Mouse (Mus musculus) stomach, embryonic 15.5 days (tissue): ENCODE measurements around the gene Zdhhc5. TPM values are rescaled to one million over a fixed set of nuclear protein-coding genes. Genes with fewer than 3 reads are reported as not detected.
A peak's percentile ranks its signal among the peaks of the same experiment; 100 is the strongest.

Experiments used
- ATAC-seq: fragments of 200-750 bp; cut with Nextera tagmentation; 2 replicates; pipeline ENCODE4 v1.8.0; 2017; ENCODE audit warnings: low read depth, moderate number of reproducible peaks, moderate TSS enrichment; ENCODE audit not compliant: insufficient read depth, low FRiP score
- H3K27ac ChIP-seq: fragments of 300-500 bp; sonication (generic); 2 replicates; pipeline ENCODE4 v1.5.1; 2015; ENCODE audit warnings: mild to moderate bottlenecking, inconsistent platforms
- H3K27me3 ChIP-seq: fragments of 300-500 bp; sonication (generic); replicated peaks from 2 replicates; pipeline ENCODE4 v1.6.1; 2015; ENCODE audit warnings: inconsistent platforms
- H3K36me3 ChIP-seq: fragments of 300-500 bp; sonication (generic); 2 replicates; pipeline ENCODE4 v1.6.1; 2015; ENCODE audit warnings: inconsistent platforms
- H3K4me1 ChIP-seq: fragments of 300-500 bp; sonication (generic); 2 replicates; pipeline ENCODE4 v1.6.1; 2015; ENCODE audit warnings: inconsistent platforms
- H3K4me2 ChIP-seq: fragments of 300-500 bp; sonication (generic); 2 replicates; pipeline ENCODE4 v1.6.1; 2015; ENCODE audit warnings: mild to moderate bottlenecking, inconsistent platforms
- H3K4me3 ChIP-seq: fragments of 300-500 bp; sonication (generic); replicated peaks from 2 replicates; pipeline ENCODE4 v1.5.1; 2015; ENCODE audit warnings: inconsistent platforms
- H3K9ac ChIP-seq: fragments of 300-500 bp; sonication (generic); 2 replicates; pipeline ENCODE4 v1.6.1; 2015; ENCODE audit warnings: inconsistent platforms
- H3K9me3 ChIP-seq: fragments of 300-500 bp; sonication (generic); 2 replicates; pipeline ENCODE4 v1.6.1; 2016; ENCODE audit warnings: inconsistent platforms
- WGBS: fragments of 180-500 bp; shearing (Covaris S2); methylation state at CpG from one replicate; pipeline ENCODE4 v1.1.7; 2015; 5-methylcytosine and 5-hydroxymethylcytosine counted together
- polyA plus RNA-seq: library from polyadenylated mRNA; unstranded; fragments of >200 nt; fragmentation: Nextera tagmentation; extraction: Ambion mirVana; gene quantifications from 2 replicates; pipeline ENCODE4 v1.2.1, GENCODE M21; 2015

Gene Zdhhc5
- polyA plus RNA-seq: 27.8 and 28.5 TPM in 2 replicates

DNA sequence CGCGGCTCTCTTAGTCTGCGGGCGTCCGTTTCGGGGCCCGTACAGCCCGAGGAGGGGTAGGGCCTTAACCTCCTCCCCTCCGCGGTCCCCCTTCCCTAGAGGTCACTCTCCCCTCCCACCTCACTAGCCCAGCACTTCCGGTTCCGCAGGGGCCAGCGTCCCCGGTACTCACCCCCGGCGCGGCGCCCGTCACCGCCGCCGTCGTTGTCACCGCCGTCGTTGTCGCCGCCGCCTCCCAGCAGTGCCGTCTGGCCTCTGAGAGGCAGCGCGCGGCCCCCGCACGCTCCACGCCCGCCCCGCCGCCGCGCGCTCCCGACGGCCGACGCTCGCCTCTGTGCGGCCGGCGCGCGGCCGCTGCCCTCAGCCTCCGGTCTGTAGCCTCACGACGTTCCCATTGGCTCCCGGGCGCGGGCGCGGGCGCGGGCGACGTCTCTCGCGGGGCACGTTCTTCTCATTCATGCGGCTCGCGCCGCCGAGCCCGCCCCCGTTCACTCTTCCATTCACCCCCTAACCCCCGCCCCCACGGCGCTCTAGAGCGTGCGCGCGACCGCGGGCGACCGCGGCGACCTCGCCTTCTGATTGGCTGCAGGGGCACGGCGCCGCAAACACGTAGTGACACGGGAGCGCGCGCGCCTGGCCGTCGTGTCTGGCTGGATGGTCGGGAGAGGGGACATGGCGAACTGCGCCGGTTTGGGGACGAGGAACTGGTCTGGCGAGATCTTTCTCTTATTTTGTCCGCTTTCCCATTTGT lies at the start of gene Zdhhc5:
Gene Zdhhc5, minus strand, starts transcription at position 370 of the 751 bp plus-strand sequence.
- Histone ChIP-seq H3K27ac (peak within 1 kb of the TSS; percentile 98), H3K27me3 (no peaks in the 10 kb centered on the region), H3K36me3 (peaks cover 9% of the 10 kb centered on the region), H3K9ac (peak within 1 kb of the TSS; percentile 95), H3K4me3 (peak within 1 kb of the TSS; percentile 96), H3K4me2 (peak within 1 kb of the TSS; percentile 64), H3K9me3 (no peaks in the 10 kb centered on the region), H3K4me1 (peaks cover 6% of the 10 kb centered on the region; the same call in 1 of the 2 replicates)
- ATAC-seq: peak; percentile 94
- under 1% methylated on average over 106 of the region's 107 CpGs for WGBS

DNA sequence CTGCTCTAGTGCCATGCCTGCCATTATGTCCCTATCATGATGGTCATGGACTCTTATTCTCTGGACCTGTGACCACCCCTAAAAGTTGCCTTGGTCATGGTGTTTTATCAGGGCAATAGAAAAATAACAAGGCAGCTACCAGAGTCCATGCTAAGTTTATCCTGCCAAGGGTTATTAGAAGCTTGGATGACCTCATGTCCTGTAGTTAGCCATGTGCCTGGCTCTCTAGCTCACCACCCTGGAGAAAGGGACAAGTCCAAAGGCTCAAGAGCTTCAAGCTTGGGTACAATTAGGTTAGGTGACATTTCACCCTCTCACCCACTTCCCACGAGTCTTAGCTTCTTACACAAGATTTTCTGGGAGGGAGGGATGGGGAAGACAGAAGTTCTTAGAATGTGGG lies 47.8 kb upstream of the Zdhhc5 start:
- Histone ChIP-seq H3K9ac (no peak overlapping the region), H3K36me3 (0 out of 2 replicates have a peak, but pooled peaks cover 2% of the 10 kb centered on the region), H3K4me2 (no peak overlapping the region), H3K27ac (no peak overlapping the region), H3K9me3 (no peaks in the 10 kb centered on the region), H3K27me3 (no peaks in the 10 kb centered on the region), H3K4me3 (no peak overlapping the region), H3K4me1 (no peaks in the 10 kb centered on the region)
- 45% methylated on average over 1 of the region's 1 CpGs for WGBS
- ATAC-seq: no peak

GRCm38 (mm10) chr2:84762295-84762694 lies 47.3 kb upstream of the Zdhhc5 start:
- H3K4me1 ChIP-seq: no peaks in the 10 kb centered on the region
- no peaks in the 10 kb centered on the region for H3K9me3 ChIP-seq
- H3K27ac ChIP-seq: no peak overlapping the region
- WGBS: 53% methylated on average over 4 of the region's 4 CpGs
- H3K4me3 ChIP-seq: no peak overlapping the region
- H3K4me2 ChIP-seq: no peak overlapping the region
- H3K36me3 ChIP-seq: 0 out of 2 replicates have a peak, but pooled peaks cover 2% of the 10 kb centered on the region
- H3K9ac ChIP-seq: no peak overlapping the region
- no peak for ATAC-seq
- no peaks in the 10 kb centered on the region for H3K27me3 ChIP-seq

DNA sequence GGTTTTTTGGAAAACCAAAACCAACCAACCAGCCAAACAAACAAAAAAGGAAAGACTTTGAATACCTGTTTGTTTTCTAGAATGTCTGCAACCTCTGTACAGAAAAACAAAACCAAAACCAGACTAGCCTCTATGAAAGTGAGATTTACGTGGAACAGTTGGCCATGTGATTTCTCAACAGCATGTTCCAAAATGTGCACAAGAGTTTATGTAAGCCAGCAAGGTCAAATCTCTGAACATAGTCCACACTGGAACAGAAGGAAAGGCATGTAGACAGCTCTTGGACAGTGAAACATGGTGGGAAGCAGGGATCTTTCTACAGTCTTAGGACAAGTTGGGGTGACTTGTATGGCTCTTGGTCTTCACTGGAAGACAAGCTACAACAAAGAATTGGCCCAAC lies 46.9 kb upstream of the Zdhhc5 start:
- no peak for ATAC-seq
- Histone ChIP-seq H3K27ac (no peak overlapping the region), H3K4me1 (no peaks in the 10 kb centered on the region), H3K36me3 (0 out of 2 replicates have a peak, but pooled peaks cover 2% of the 10 kb centered on the region), H3K9ac (no peak overlapping the region), H3K4me3 (no peak overlapping the region), H3K27me3 (no peaks in the 10 kb centered on the region), H3K4me2 (no peak overlapping the region), H3K9me3 (no peaks in the 10 kb centered on the region)
- WGBS: 84% methylated on average over 1 of the region's 1 CpGs

DNA sequence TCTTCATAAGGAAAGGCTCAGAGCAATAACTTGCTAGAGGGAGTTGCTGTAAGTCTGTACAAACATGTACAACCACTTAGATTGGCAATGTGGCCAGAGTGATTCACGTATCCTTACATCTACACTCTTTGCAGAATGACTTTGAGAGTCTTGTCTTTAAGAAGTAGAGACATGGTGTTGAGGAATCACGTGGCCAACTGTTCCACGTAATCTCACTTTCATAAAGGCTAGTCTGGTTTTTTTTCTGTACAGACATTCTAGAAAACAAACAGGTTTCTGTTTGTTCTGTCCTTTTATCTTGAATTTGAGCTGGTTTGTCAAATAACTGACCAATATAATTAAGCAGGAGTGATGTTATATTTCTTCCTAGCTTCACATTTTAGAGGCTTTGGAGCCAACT lies 46.3 kb upstream of the Zdhhc5 start:
- Histone ChIP-seq H3K27ac (no peak overlapping the region), H3K4me1 (no peaks in the 10 kb centered on the region), H3K36me3 (no peaks in the 10 kb centered on the region), H3K4me3 (no peak overlapping the region), H3K9ac (no peak overlapping the region), H3K27me3 (no peaks in the 10 kb centered on the region), H3K9me3 (no peaks in the 10 kb centered on the region), H3K4me2 (no peak overlapping the region)
- WGBS: 71% methylated on average over 3 of the region's 3 CpGs
- ATAC-seq: no peak

DNA sequence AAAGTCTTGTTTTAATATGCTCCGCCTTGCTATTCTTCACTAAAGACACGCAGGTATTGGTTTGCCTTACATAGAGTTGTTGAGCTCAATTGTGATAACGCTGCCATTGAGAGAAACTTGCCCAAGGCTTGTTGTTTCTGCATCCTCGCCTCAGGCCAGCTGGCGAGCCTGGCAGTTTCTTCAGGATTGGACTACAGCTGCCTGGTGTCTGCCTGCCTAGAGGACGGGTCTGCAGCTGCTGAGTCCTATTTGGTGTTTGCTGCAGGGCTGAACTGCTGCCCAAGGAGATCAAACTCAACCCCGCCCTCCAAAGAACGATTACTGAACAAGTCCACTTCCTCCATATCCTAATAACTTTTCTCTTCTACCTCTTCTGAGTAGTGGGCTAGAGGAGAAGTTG lies 45.8 kb upstream of the Zdhhc5 start:
- Histone ChIP-seq H3K27me3 (no peaks in the 10 kb centered on the region), H3K4me3 (no peak overlapping the region), H3K9ac (no peak overlapping the region), H3K4me1 (no peaks in the 10 kb centered on the region), H3K27ac (no peak overlapping the region), H3K9me3 (no peaks in the 10 kb centered on the region), H3K4me2 (no peak overlapping the region), H3K36me3 (no peaks in the 10 kb centered on the region)
- WGBS: 64% methylated on average over 8 of the region's 8 CpGs
- ATAC-seq: no peak

DNA sequence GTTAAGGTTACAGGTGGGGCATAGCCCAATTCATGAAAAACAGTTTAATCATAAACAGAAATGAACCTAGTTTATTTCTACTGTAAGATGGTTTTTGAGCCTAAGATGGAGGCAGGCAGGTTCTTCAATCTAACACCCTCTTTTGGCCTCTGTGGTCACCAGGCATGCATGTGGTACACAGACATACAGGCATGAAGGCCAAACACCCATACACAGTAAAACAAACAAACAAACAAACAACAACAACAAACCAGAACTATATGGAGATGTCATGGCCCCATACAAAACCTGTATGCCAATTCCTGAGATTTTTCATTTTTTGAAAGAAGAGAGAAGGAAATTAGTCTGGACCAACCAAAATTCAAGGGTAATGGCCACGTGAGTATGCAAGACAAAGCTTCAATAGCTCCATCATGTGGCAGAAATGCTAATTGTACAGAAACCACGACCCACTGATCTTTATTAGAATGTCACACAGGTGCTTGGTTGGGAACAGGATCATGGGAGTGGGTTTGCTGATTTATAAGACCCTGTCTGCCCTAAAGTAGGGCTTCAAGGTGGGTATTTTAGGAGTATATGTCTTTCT lies 43.7 kb upstream of the Zdhhc5 start:
- ATAC-seq: peak; percentile 53; the same call in 1 of the 2 replicates
- Histone ChIP-seq H3K27ac (no peak overlapping the region), H3K36me3 (no peaks in the 10 kb centered on the region), H3K4me1 (no peaks in the 10 kb centered on the region), H3K27me3 (no peaks in the 10 kb centered on the region), H3K9ac (no peak overlapping the region), H3K9me3 (no peaks in the 10 kb centered on the region), H3K4me2 (no peak overlapping the region), H3K4me3 (no peak overlapping the region)
- 1% methylated on average over 2 of the region's 2 CpGs for WGBS

GRCm38 (mm10) chr2:84757026-84757682 lies 42.2 kb upstream of the Zdhhc5 start:
- H3K9me3 ChIP-seq: no peaks in the 10 kb centered on the region
- no peak overlapping the region for H3K27ac ChIP-seq
- WGBS: 54% methylated on average over 7 of the region's 7 CpGs
- no peak overlapping the region for H3K4me3 ChIP-seq
- H3K36me3 ChIP-seq: no peaks in the 10 kb centered on the region
- no peaks in the 10 kb centered on the region for H3K4me1 ChIP-seq
- H3K27me3 ChIP-seq: no peaks in the 10 kb centered on the region
- H3K4me2 ChIP-seq: no peak overlapping the region
- ATAC-seq: no peak
- H3K9ac ChIP-seq: no peak overlapping the region

GRCm38 (mm10) chr2:84756245-84756644 lies 41.3 kb upstream of the Zdhhc5 start:
- Histone ChIP-seq H3K36me3 (no peaks in the 10 kb centered on the region), H3K27ac (no peak overlapping the region), H3K9me3 (no peaks in the 10 kb centered on the region), H3K9ac (no peak overlapping the region), H3K27me3 (no peaks in the 10 kb centered on the region), H3K4me2 (no peak overlapping the region), H3K4me1 (no peaks in the 10 kb centered on the region), H3K4me3 (no peak overlapping the region)
- WGBS: 74% methylated on average over 5 of the region's 5 CpGs
- no peak for ATAC-seq

DNA sequence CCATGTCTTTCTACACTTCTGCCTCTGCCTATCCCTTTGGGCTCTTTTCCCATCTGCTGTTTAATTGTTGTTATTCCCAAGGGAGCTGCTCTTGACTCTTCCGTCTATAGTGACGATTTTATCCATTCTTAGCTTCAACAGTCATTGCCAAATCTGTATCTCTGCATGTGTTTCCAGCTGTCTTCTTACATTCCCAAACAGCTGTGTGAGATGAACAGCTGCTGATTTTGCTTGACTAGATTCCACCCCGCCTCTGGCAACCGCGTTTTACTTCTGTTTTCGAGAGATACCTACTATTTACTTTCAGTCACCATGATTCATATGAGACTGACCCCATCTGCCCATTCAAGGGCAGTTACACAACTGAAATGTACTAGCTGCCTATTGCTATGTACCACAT lies 35.1 kb upstream of the Zdhhc5 start:
- no peak; the same call in 1 of the 2 replicates for ATAC-seq
- Histone ChIP-seq H3K4me1 (0 out of 2 replicates have a peak, but pooled peaks cover 2% of the 10 kb centered on the region), H3K9me3 (no peaks in the 10 kb centered on the region), H3K27ac (peak overlapping the region; percentile 48; the same call in 1 of the 2 replicates), H3K27me3 (no peaks in the 10 kb centered on the region), H3K4me2 (no peak overlapping the region), H3K4me3 (no peak overlapping the region), H3K9ac (no peak overlapping the region), H3K36me3 (no peaks in the 10 kb centered on the region)
- WGBS: 46% methylated on average over 6 of the region's 6 CpGs

GRCm38 (mm10) chr2:84744126-84744525 lies 29.1 kb upstream of the Zdhhc5 start:
- H3K9me3 ChIP-seq: no peaks in the 10 kb centered on the region
- ATAC-seq: peak; percentile 23; the same call in 1 of the 2 replicates
- no peak overlapping the region for H3K9ac ChIP-seq
- WGBS: under 1% methylated on average over 10 of the region's 10 CpGs
- peak overlapping the region; percentile 80 for H3K4me2 ChIP-seq
- H3K36me3 ChIP-seq: peaks cover 10% of the 10 kb centered on the region; the same call in 1 of the 2 replicates
- H3K27ac ChIP-seq: peak overlapping the region; percentile 99
- H3K27me3 ChIP-seq: no peaks in the 10 kb centered on the region
- peak overlapping the region; percentile 95 for H3K4me3 ChIP-seq
- peaks cover 33% of the 10 kb centered on the region for H3K4me1 ChIP-seq

- WGBS: under 1% methylated on average over 25 of the region's 25 CpGs
- Histone ChIP-seq H3K36me3 (peaks cover 10% of the 10 kb centered on the region; the same call in 1 of the 2 replicates), H3K4me2 (peak within 1 kb of the TSS; percentile 80), H3K27ac (peak within 1 kb of the TSS; percentile 99), H3K9me3 (no peaks in the 10 kb centered on the region), H3K27me3 (no peaks in the 10 kb centered on the region), H3K9ac (peak within 1 kb of the TSS; percentile 98), H3K4me1 (peaks cover 38% of the 10 kb centered on the region), H3K4me3 (peak within 1 kb of the TSS; percentile 95)
- ATAC-seq: peak; percentile 92
Observed at GRCm38 (mm10) chr2:84743561-84743960, 28.6 kb upstream of the Zdhhc5 start, which contains the start of gene Gm19426. Gene Gm19426 (minus strand): TSS chr2:84743655.
